Mouse (Mus musculus): ENCODE measurements around the gene Nynrin. TPM values are rescaled to one million over a fixed set of nuclear protein-coding genes. Genes with fewer than 3 reads are reported as not detected.

Nynrin gene
- polyA plus RNA-seq (2015; fragmentation: Illumina TruSeq; extraction: RNeasy Lipid Tissue Mini Kit (QIAGEN cat#74804); ENCODE audit: insufficient read depth, low replicate concordance) = 2.3 TPM

GRCm38 (mm10) chr14:55853621-55854285 is at the start of gene Nynrin:
TSS of gene Nynrin (plus strand) at chr14:55854010.

DNA sequence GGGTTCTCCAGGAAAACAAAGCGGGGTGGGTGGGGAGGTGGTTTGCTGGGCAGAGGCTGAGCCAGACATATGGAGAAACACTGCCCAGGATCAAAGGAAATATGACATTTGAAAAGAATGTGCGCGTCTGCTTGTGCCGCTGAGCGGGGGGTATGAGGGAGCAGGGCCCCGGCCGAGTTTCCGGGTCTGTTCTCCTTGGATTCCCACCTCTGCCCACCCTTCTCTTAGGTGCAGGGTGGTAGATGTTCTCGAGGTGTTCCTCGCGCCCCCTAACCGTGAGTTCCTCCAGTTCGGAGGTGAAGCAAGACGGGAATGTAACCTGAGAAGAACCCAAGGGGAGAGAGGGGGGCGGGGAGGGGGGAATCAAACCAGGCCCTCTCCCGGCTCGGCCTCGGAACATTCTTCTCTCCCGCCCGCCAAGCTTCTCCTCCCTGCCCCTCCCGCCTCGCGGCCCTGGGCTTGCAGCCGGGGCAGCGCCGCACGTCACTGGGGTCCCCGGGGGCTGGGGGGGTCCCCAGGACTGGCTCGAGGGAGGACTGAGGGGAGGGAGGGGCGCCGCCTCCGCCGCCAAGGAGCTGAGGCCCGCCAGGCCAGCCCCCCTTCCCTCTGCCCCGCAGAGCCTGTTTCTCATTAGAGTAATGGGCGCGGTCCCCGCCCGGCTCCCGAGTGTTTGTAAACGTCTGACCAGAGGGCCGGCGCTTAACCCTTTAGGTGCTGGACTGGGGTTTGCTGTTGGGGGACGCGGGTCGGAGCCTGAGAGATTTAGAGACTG is 30.6 kb upstream of the Nynrin start, which contains the start of gene Nfatc4:
TSS of gene Nfatc4 (plus strand) at position 154 of the 772 bp plus-strand sequence.

DNA sequence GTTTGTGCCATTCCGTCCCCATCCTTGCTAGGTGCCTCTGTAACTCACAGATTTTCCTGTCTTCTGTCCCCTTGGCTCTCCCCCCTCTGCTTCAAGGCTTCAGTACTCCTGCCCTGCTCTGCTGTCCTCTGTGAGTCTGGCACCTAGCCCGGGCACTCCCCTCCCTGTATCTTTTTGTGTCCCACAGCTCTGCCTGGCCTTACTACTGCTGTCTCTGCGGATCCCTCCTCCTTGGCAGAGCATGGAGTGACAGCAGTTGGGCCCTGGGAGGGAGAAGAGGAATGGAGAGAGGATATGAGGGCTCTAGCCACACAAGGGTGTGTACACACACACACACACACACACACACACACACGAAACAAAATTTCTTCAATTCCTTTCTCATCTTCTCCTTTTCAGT is 30.4 kb downstream of the Nynrin start, which contains the start of gene Cbln3:
TSS of gene Cbln3 (minus strand) at position 227 of the 400 bp plus-strand sequence.

DNA sequence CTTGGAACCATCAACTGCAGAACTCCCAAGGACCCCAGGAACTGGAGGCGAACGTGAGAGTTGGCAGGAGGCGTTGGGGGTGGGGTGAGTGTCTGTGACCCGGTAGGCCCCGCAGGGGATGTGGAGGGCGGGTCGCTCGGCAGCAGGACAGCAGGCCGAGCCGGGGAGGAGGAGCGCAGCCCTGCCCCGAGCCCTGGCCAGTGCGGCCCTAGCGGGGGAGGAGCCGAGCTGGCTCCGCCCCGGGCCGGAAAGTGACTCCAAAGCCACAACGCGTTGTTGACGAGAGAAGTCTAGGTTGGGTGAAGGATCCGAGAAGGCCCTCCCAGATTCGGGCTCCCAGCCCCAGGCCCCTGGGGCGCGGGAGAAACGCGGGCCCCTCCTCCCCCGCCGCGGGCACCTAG is 30.9 kb downstream of the Nynrin start, which contains the start of gene Khnyn:
TSS of gene Khnyn (plus strand) at position 235 of the 401 bp plus-strand sequence.

GRCm38 (mm10) chr14:55899701-55900413 is 46.0 kb downstream of the Nynrin start, which contains the start of gene Sdr39u1:
TSS of gene Sdr39u1 (minus strand) at chr14:55900293.

Other genes with a start within 250 kb of the Nynrin start
- 2.6 TPM for gene Rec8, start 236.0 kb upstream of the Nynrin start, polyA plus RNA-seq (2015; fragmentation: Illumina TruSeq; extraction: RNeasy Lipid Tissue Mini Kit (QIAGEN cat#74804); ENCODE audit: insufficient read depth, low replicate concordance)
- 21.3 TPM for gene Ipo4, start 218.1 kb upstream of the Nynrin start, polyA plus RNA-seq (2015; fragmentation: Illumina TruSeq; extraction: RNeasy Lipid Tissue Mini Kit (QIAGEN cat#74804); ENCODE audit: insufficient read depth, low replicate concordance)
- gene Gm49378, start 216.1 kb upstream of the Nynrin start, polyA plus RNA-seq (2015; fragmentation: Illumina TruSeq; extraction: RNeasy Lipid Tissue Mini Kit (QIAGEN cat#74804); ENCODE audit: insufficient read depth, low replicate concordance) = 1.5 TPM
- 57.7 TPM for gene Tm9sf1, start 210.2 kb upstream of the Nynrin start, polyA plus RNA-seq (2015; fragmentation: Illumina TruSeq; extraction: RNeasy Lipid Tissue Mini Kit (QIAGEN cat#74804); ENCODE audit: insufficient read depth, low replicate concordance)
- 1.7 TPM for gene Tssk4, start 203.8 kb upstream of the Nynrin start, polyA plus RNA-seq (2015; fragmentation: Illumina TruSeq; extraction: RNeasy Lipid Tissue Mini Kit (QIAGEN cat#74804); ENCODE audit: insufficient read depth, low replicate concordance)
- 71.8 TPM for gene Mdp1, start 193.5 kb upstream of the Nynrin start, polyA plus RNA-seq (2015; fragmentation: Illumina TruSeq; extraction: RNeasy Lipid Tissue Mini Kit (QIAGEN cat#74804); ENCODE audit: insufficient read depth, low replicate concordance)
- gene Gmpr2, start 182.1 kb upstream of the Nynrin start, polyA plus RNA-seq (2015; fragmentation: Illumina TruSeq; extraction: RNeasy Lipid Tissue Mini Kit (QIAGEN cat#74804); ENCODE audit: insufficient read depth, low replicate concordance) = 54.9 TPM
- 226 TPM for gene Nedd8, start 181.9 kb upstream of the Nynrin start, polyA plus RNA-seq (2015; fragmentation: Illumina TruSeq; extraction: RNeasy Lipid Tissue Mini Kit (QIAGEN cat#74804); ENCODE audit: insufficient read depth, low replicate concordance)
- gene Tinf2, start 172.2 kb upstream of the Nynrin start, polyA plus RNA-seq (2015; fragmentation: Illumina TruSeq; extraction: RNeasy Lipid Tissue Mini Kit (QIAGEN cat#74804); ENCODE audit: insufficient read depth, low replicate concordance) = 54.5 TPM
- gene Tgm1, start 140.1 kb upstream of the Nynrin start, polyA plus RNA-seq (2015; fragmentation: Illumina TruSeq; extraction: RNeasy Lipid Tissue Mini Kit (QIAGEN cat#74804); ENCODE audit: insufficient read depth, low replicate concordance) = 15.3 TPM
- gene Rabggta, start 131.7 kb upstream of the Nynrin start, polyA plus RNA-seq (2015; fragmentation: Illumina TruSeq; extraction: RNeasy Lipid Tissue Mini Kit (QIAGEN cat#74804); ENCODE audit: insufficient read depth, low replicate concordance) = 19.2 TPM
- gene Dhrs1, start 108.3 kb upstream of the Nynrin start, polyA plus RNA-seq (2015; fragmentation: Illumina TruSeq; extraction: RNeasy Lipid Tissue Mini Kit (QIAGEN cat#74804); ENCODE audit: insufficient read depth, low replicate concordance) = 90.3 TPM
- gene Nop9, start 108.3 kb upstream of the Nynrin start, polyA plus RNA-seq (2015; fragmentation: Illumina TruSeq; extraction: RNeasy Lipid Tissue Mini Kit (QIAGEN cat#74804); ENCODE audit: insufficient read depth, low replicate concordance) = 22.0 TPM
- not detected for gene Cideb, start 95.6 kb upstream of the Nynrin start, polyA plus RNA-seq (2015; fragmentation: Illumina TruSeq; extraction: RNeasy Lipid Tissue Mini Kit (QIAGEN cat#74804); ENCODE audit: insufficient read depth, low replicate concordance)
- gene Ltb4r2, start 92.6 kb upstream of the Nynrin start, polyA plus RNA-seq (2015; fragmentation: Illumina TruSeq; extraction: RNeasy Lipid Tissue Mini Kit (QIAGEN cat#74804); ENCODE audit: insufficient read depth, low replicate concordance) = 0.28 TPM
- 1.8 TPM for gene Ltb4r1, start 88.0 kb upstream of the Nynrin start, polyA plus RNA-seq (2015; fragmentation: Illumina TruSeq; extraction: RNeasy Lipid Tissue Mini Kit (QIAGEN cat#74804); ENCODE audit: insufficient read depth, low replicate concordance)
- 3.7 TPM for gene Adcy4, start 69.9 kb upstream of the Nynrin start, polyA plus RNA-seq (2015; fragmentation: Illumina TruSeq; extraction: RNeasy Lipid Tissue Mini Kit (QIAGEN cat#74804); ENCODE audit: insufficient read depth, low replicate concordance)
- 53.5 TPM for gene Ripk3, start 65.1 kb upstream of the Nynrin start, polyA plus RNA-seq (2015; fragmentation: Illumina TruSeq; extraction: RNeasy Lipid Tissue Mini Kit (QIAGEN cat#74804); ENCODE audit: insufficient read depth, low replicate concordance)
- 3.8 TPM for gene Nfatc4, start 30.9 kb upstream of the Nynrin start, polyA plus RNA-seq (2015; fragmentation: Illumina TruSeq; extraction: RNeasy Lipid Tissue Mini Kit (QIAGEN cat#74804); ENCODE audit: insufficient read depth, low replicate concordance)
- gene Cbln3, start 30.4 kb downstream of the Nynrin start, polyA plus RNA-seq (2015; fragmentation: Illumina TruSeq; extraction: RNeasy Lipid Tissue Mini Kit (QIAGEN cat#74804); ENCODE audit: insufficient read depth, low replicate concordance) = 0.12 TPM
- 59.4 TPM for gene Khnyn, start 30.9 kb downstream of the Nynrin start, polyA plus RNA-seq (2015; fragmentation: Illumina TruSeq; extraction: RNeasy Lipid Tissue Mini Kit (QIAGEN cat#74804); ENCODE audit: insufficient read depth, low replicate concordance)
- gene Sdr39u1, start 46.3 kb downstream of the Nynrin start, polyA plus RNA-seq (2015; fragmentation: Illumina TruSeq; extraction: RNeasy Lipid Tissue Mini Kit (QIAGEN cat#74804); ENCODE audit: insufficient read depth, low replicate concordance) = 28.8 TPM
- gene Cma1, start 90.7 kb downstream of the Nynrin start, polyA plus RNA-seq (2015; fragmentation: Illumina TruSeq; extraction: RNeasy Lipid Tissue Mini Kit (QIAGEN cat#74804); ENCODE audit: insufficient read depth, low replicate concordance) = 4.4 TPM
- not detected for gene Cma2, start 97.0 kb downstream of the Nynrin start, polyA plus RNA-seq (2015; fragmentation: Illumina TruSeq; extraction: RNeasy Lipid Tissue Mini Kit (QIAGEN cat#74804); ENCODE audit: insufficient read depth, low replicate concordance)
- not detected for gene Mcpt1, start 164.0 kb downstream of the Nynrin start, polyA plus RNA-seq (2015; fragmentation: Illumina TruSeq; extraction: RNeasy Lipid Tissue Mini Kit (QIAGEN cat#74804); ENCODE audit: insufficient read depth, low replicate concordance)
- gene Mcpt9, start 176.5 kb downstream of the Nynrin start, polyA plus RNA-seq (2015; fragmentation: Illumina TruSeq; extraction: RNeasy Lipid Tissue Mini Kit (QIAGEN cat#74804); ENCODE audit: insufficient read depth, low replicate concordance) = not detected
- gene Mcpt2, start 188.0 kb downstream of the Nynrin start, polyA plus RNA-seq (2015; fragmentation: Illumina TruSeq; extraction: RNeasy Lipid Tissue Mini Kit (QIAGEN cat#74804); ENCODE audit: insufficient read depth, low replicate concordance) = 0.32 TPM
- gene Mcpt4, start 208.3 kb downstream of the Nynrin start, polyA plus RNA-seq (2015; fragmentation: Illumina TruSeq; extraction: RNeasy Lipid Tissue Mini Kit (QIAGEN cat#74804); ENCODE audit: insufficient read depth, low replicate concordance) = 3.9 TPM
- 0.79 TPM for gene Mcpt8, start 231.3 kb downstream of the Nynrin start, polyA plus RNA-seq (2015; fragmentation: Illumina TruSeq; extraction: RNeasy Lipid Tissue Mini Kit (QIAGEN cat#74804); ENCODE audit: insufficient read depth, low replicate concordance)
- 0.68 TPM for gene Ctsg, start 248.6 kb downstream of the Nynrin start, polyA plus RNA-seq (2015; fragmentation: Illumina TruSeq; extraction: RNeasy Lipid Tissue Mini Kit (QIAGEN cat#74804); ENCODE audit: insufficient read depth, low replicate concordance)

Measured in spleen, adult 10 weeks (tissue).